Mouse (Mus musculus) G1E-ER4 (cell line): ENCODE results near the gene Med13l. TPM values are rescaled to one million over a fixed set of nuclear protein-coding genes. Genes with fewer than 3 reads are reported as not detected.

Experiments used
- GATA1 ChIP-seq: IDR thresholded peaks from one replicate; pipeline ENCODE4 v1.8.0; 2012; ENCODE audit warnings: low read length, inconsistent platforms
- polyA plus RNA-seq: library from polyadenylated mRNA; stranded (reverse); fragments of >175 nt; gene quantifications from 2 replicates; pipeline ENCODE4 v1.2.3, GENCODE M21; 2012

Gene Med13l
- polyA plus RNA-seq, 1 experiment = 4.9 TPM

- no peak for TF ChIP-seq GATA1
These were observed 253.6 kb downstream of the Med13l start for GRCm38 (mm10) chr5:118814052-118814451.
